Mouse (Mus musculus): Measurements from ENCODE around the gene Ubash3b.

Gene Ubash3b

DNA sequence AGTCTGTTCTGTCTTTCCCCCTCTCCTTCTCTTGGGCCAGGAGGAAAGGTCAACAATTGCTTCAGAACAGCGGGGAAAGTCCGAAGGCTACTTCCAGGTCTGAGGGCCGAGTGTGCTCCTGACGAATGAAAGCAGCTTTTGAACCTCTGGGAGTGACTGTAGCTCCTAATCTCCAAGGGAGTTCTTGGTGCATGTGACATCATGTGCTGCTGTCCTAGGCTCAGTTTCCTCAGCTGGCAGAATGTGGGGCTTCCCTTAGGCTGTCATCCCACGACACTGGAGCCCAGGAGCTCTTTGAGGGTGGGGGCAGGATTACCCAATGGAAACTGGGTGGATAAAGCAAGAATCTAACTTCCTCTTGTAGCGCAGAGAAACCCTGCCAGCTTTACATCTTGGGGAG, at the start of gene Ubash3b:
Gene Ubash3b, minus strand, starts transcription at position 285 of the 400 bp plus-strand sequence.
- no peak for DNase-seq

DNA sequence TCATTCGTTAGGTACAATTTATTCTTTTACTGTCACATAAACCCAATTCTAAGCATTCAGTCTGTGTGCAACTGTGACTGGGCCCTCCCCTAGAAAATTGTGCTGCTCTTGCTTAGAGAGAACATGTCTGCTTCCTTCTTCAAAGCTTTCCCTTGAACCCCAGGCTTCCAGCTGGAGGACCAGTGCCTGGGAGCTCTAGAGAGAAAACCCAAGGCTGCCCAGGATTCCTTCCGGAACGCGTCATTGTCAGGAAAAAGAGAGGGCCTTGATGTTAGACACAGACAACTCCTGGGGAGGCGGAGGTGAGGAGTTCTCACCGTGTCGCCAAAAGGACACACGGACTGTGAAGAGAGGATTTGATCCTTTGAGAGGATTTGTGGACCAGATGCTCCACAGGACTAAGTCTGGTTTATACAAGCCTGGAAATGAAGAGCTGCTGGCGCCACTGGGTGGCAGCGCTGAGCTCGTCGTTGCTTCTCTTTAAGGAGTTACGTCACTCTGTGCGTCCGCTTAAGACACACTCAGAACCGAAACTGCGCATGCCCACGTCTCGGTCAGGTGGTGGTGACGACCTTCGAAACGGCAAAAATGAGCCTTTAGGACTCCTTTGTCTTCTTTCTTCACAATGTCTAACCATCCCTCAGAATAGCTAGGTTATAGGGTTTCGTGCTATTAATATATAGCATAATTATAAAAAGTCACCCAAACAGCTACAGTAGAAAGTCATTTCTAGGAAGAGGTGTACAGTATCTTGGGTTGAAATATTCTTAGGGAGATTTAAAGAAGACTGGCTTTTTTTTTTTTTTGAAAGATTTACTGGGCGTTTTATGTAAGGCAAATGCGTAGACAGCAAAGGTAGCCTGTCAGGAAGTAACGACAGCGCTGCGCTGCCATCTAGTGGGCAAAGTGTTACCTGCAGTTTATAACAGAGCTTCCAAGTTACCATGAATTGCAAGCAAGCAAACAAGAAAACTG, 45.9 kb upstream of the Ubash3b start:
- DNase-seq: peak; percentile 90 to 92

GRCm38 (mm10) chr9:41206717-41207116, 45.2 kb upstream of the Ubash3b start:
- no peak for DNase-seq

- no peak for DNase-seq
These were observed 43.8 kb upstream of the Ubash3b start for GRCm38 (mm10) chr9:41205267-41205666.

GRCm38 (mm10) chr9:41199456-41200252, 38.2 kb upstream of the Ubash3b start:
- no peak for DNase-seq

DNA sequence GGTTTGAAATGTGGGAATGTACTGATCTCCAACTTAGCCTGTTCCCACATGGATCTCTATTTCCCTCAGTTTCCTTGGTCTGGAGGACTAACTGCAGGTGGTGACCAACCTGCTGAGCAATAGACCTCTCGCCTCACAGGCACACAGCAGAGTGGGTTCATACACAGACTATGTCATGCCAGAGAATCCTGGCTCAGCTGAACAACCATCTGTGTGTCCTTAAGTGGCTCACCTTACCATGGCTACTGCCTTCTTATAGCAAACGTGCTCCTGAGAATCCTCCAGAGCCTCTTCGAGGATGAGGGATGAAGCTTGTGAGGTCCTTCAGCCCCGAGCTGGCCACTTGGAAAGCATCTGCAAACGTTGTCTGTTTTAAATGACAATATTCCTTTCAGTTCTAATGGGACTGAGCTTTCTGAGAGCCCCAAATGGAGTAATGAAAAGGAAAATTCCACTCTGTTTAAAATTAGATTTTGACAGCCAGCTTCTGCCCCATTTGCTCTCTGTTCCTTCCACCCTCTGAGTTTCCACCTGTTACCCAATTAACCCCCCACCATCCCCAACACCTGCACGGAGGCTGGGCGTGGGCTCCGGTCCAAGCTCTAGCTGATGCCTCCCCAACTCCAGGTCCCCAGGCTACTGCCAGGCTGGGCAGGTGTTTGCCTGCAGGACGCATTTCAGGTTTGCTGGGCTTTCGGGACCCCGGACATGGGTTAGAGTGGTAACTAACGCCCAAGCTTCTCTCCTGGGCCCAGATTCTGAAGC, 37.2 kb upstream of the Ubash3b start:
- DNase-seq: no peak

DNA sequence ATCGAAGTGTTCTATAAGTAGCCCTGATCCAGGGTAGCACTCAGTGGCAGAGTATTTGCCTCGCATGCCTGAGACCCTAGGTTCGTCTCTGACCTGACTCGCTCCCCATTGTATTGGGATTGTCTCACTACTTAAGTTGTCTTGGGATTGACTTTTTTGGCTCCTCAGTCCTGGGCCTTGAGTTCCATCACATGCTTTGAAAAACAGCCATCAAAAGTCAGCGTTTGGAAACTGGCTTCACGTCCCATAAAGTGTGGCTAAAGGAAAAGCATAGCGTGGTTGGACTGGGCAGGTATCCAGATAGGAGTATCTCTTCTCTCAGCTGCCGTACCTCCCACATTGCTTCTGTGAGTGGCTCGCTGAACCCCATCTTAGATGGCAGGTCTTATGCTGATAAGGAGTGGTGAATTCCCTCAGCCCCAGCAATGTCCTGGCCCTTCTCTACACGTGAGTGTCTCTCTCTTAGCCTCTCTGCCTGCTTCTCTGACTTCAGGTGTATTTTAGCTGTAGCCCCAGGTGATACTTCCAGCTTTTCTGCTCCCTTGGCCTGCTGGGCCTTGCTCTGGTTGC, 34.3 kb upstream of the Ubash3b start:
- DNase-seq: no peak

- no peak for DNase-seq
These were observed 30.2 kb upstream of the Ubash3b start for GRCm38 (mm10) chr9:41191651-41192210.

DNA sequence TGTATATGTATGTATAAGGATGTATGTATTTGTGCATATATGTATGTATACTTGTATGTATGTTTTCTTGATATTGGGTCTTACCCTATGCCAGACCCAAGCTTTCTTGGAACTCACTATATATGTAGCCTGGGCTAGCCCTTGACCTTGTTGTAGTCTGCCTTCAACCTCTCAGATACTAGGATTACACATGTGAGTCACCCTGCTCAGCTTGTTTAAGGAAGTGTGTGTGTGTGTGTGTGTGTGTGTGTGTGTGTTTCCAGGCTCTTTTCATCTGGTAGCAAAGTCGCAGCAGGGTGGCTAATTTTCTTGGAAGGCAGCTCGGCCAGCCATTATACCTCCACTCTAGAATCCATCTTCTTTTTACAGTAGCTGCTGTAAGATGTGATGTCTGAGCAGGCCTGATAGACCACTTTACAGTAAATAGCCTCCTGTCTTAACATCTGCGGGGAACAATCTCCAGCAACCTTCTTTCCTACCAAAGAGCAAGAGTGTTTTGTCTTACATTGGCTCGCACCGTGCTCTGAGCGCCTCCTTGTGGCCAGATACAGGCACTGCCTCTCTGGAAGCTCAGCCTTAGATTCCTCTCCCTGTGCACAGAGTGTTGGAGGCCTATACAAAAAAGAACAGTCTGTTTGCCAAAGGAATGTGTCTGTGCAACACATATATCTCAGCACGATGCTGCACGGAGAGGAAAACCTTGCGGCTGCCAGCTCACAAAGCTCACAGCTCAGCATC, 29.4 kb upstream of the Ubash3b start:
- DNase-seq: peak; percentile 82

- no peak for DNase-seq
These were observed 26.4 kb upstream of the Ubash3b start for GRCm38 (mm10) chr9:41187939-41188338.

DNA sequence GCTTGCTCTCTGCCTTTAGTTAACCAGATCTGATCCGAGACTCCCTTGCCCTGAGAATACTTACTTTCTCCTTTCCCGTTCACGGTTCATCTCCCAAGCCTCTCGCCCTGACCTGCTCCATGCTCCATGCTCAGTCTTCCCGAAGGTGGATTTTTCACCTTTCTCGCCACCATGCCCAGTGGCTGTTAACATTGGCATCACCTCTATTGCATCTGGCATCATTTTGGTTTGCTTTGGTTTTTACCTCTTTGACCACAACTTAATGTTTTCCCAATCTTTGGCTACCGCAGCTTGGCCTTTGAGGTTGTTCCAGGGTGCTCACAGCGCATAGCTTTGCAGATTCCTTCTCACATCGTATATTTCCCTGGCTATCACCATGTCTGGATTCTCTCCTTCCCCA, 26.0 kb upstream of the Ubash3b start:
- DNase-seq: no peak

- no peak for DNase-seq
These were observed 23.8 kb upstream of the Ubash3b start for GRCm38 (mm10) chr9:41185331-41185730.

DNA sequence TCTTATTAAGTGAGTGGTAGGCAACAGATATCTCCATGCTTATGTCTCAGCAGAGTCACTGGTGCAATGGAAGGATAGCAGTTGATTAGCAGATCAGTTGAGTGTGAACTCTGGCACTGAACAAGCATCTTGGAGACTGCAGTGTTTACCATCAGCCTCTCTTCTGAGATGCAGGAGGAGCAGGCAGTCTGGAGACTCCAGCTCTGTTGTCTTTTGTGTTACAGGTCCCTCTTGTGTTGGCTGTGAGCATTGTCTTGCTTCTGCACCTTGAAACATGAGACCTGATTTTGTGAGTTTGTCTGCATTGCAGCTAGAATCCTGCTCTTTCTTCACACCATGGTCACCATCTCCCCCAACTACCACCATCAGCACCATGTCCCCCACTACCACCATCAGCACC, 21.1 kb upstream of the Ubash3b start:
- DNase-seq: peak; percentile 46 to 50

DNA sequence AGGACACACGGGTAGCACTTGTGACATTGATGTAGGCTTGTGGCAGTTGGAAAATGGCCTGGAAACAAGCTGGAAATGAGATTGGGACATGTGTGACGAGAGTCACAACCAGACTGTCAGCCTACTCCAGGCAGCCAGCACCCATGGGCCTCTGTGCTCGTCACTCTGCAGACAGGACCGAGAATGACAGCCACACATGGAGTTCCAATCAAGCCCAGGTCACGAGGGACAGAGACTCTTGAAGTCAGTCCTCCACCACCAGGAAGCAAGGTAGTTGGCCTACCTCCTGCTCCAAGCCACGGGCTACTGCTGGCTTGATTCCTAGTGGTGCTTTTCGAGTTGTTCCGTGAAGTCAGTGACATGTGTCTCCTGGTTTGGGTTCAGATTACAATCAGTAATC, 20.3 kb upstream of the Ubash3b start:
- DNase-seq: no peak

DNA sequence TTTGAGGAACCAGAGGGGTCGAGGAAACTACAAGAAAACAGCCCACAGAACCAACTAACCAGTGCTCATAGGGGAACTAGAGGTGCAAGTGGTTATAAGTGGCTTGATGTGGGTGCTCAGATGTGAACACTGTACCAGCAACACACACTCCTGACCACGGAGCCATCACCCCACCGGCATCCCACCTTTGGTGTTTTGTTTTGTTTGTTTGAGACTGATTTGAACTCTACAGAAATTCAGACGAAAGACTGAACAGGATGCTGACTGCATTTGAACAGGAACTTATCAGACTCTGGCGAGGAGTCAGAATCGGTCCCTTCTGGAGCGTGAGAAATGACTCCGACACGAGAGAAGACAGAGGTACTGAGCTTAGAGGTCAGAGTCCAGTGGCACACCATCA, 19.9 kb upstream of the Ubash3b start:
- no peak for DNase-seq

DNA sequence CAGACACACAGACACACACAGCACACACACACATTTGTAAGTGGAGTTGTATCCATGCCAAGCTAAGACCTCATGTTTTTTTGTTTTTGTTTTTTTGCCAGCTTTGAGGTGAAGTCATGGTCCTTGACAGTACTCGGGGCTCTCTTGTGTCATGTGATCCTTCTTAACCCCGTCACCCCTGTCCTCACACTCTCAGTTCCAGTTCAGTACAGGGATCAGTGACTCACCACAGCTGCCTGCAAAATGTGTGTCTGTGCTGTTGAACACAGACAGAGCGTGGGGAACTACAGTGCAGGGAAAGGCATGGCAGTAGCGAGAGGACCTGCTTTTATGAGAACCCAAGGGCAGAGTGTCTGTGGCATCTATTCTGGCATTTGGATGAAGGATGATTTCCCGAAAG, 17.6 kb upstream of the Ubash3b start:
- DNase-seq: peak in 1 of 2 experiments; percentile 13

GRCm38 (mm10) chr9:41173158-41173557, 11.7 kb upstream of the Ubash3b start:
- DNase-seq: no peak

GRCm38 (mm10) chr9:41172426-41172825, 10.9 kb upstream of the Ubash3b start:
- DNase-seq: no peak

DNA sequence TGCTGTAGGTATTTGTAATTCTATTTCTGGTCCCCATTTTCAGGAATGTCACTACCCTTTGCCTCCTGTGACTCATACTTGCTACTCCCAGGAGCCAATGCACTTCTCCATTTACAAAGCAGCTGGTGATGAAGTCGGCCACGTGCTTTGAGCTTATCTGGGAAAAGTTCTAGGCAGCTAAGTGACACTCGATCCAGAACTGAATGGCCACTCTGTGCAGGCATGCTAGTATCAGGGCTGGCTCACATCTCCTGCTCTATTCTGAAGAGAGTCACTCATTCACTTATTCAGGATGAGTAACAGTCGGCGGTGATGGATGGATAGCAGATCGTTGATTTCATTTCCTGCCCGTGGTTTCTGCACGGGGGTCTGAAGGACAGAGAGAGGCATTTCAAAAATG, 8.5 kb upstream of the Ubash3b start:
- no peak for DNase-seq

GRCm38 (mm10) chr9:41168656-41169055, 7.2 kb upstream of the Ubash3b start:
- DNase-seq: no peak

GRCm38 (mm10) chr9:41168206-41168605, 6.7 kb upstream of the Ubash3b start:
- DNase-seq: no peak

DNA sequence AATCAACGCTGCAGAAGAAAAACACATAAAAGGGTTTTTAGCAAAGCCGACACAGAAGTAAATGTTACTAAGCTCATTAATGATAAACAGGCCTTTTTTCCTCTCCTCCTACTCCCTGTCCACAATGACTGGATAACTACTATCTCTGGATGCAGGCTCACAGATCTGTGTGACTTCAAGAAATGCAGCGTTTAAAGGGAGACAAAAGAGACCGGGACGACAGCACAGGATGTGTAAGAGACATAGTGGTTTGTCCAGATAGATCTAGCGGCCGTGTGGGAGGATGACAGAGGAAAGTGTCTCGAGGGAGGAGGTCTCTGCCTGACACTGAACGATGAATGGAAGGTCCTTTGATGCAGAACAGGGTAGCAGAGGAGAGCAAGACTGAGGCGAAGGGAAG, 5.4 kb upstream of the Ubash3b start:
- DNase-seq: no peak

Data from B cell, adult 2 months (primary cell).